Mouse (Mus musculus): ENCODE measurements around the gene Mbnl2. TPM values are rescaled to one million over a fixed set of nuclear protein-coding genes. Genes with fewer than 3 reads are reported as not detected.
"Not testable (repeated sequence)": the region's sequence is repeated elsewhere in the genome, so short reads cannot be mapped to it uniquely, and the experiment has no call there.

Gene Mbnl2
- polyA plus RNA-seq, 1 experiment from 2014 or later: 20.0 TPM

DNA sequence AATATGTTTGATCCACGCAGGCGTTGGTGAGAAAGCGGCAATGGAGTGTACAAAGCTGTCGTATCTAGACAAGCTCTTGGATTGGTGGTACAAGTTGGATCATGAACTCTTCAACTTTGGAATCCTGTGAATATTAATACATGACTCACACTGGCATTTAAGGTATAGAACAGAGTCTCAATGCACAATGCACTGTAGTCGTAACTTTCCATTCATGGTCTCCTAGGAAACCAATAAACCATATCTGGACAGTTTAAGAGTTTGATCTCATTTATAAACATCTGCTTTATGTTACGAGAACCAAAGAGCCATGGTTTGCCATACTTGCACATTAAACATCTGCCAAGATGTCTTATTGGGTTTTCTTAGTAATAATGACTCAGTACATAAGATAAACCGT is 66.9 kb downstream of the Mbnl2 start:
- Histone ChIP-seq H3K27me3 (replicated peaks) (no peaks in the 10 kb centered on the region), H3K27ac (no peak overlapping the region)
- 91% methylated on average over 7 of the region's 7 CpGs for WGBS

DNA sequence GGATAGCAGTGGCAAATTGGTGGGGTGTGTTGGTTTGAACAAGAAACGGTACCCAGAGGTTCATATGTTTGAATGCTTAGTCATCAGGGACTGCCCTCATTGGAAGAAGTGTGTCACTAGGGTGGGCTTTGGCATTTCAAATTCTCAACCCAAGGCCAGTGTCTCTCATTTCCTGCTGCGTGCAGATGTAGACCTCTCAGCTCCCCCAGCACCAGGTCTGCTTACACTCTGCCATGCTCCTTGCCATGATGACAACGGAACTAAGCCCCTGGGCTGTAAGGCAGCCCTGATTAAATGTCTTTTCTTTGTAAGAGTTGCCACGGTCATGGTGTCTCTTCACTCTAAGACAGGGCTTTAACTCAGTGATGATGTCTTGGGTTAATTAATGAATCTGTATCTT is 69.2 kb downstream of the Mbnl2 start:
- ATAC-seq (replicated peaks): no peak
- 91% methylated on average over 4 of the region's 4 CpGs for WGBS

More for the DNA sequence above, 66.9 kb downstream of the Mbnl2 start:
- H3K4me3 ChIP-seq: no peak overlapping the region
- no peaks in the 10 kb centered on the region for H3K36me3 ChIP-seq (replicated peaks)
- no peak overlapping the region for H3K9ac ChIP-seq
- no peak for ATAC-seq (replicated peaks)
- H3K4me1 ChIP-seq: 0 out of 2 replicates have a peak, but pooled peaks cover 8% of the 10 kb centered on the region
- H3K4me2 ChIP-seq: no peak overlapping the region
- no peaks in the 10 kb centered on the region for H3K9me3 ChIP-seq

GRCm38 (mm10) chr14:120347410-120348315 is 72.2 kb downstream of the Mbnl2 start:
- no peaks in the 10 kb centered on the region for H3K9me3 ChIP-seq
- H3K27me3 ChIP-seq (replicated peaks): no peaks in the 10 kb centered on the region
- H3K9ac ChIP-seq: no peak overlapping the region
- H3K27ac ChIP-seq: no peak overlapping the region
- H3K36me3 ChIP-seq (replicated peaks): no peaks in the 10 kb centered on the region
- H3K4me2 ChIP-seq: no peak overlapping the region
- peaks cover under 1% of the 10 kb centered on the region; the same call in 1 of the 2 replicates for H3K4me1 ChIP-seq
- 84% methylated on average over 11 of the region's 11 CpGs for WGBS
- no peak for ATAC-seq (replicated peaks)
- H3K4me3 ChIP-seq: no peak overlapping the region

More for the DNA sequence above, 69.2 kb downstream of the Mbnl2 start:
- no peaks in the 10 kb centered on the region for H3K4me1 ChIP-seq
- H3K27ac ChIP-seq: no peak overlapping the region
- no peak overlapping the region for H3K4me3 ChIP-seq
- no peak overlapping the region for H3K9ac ChIP-seq
- H3K4me2 ChIP-seq: no peak overlapping the region
- no peaks in the 10 kb centered on the region for H3K9me3 ChIP-seq
- H3K36me3 ChIP-seq (replicated peaks): no peaks in the 10 kb centered on the region
- H3K27me3 ChIP-seq (replicated peaks): no peaks in the 10 kb centered on the region

GRCm38 (mm10) chr14:120349332-120349731 is 73.9 kb downstream of the Mbnl2 start:
- H3K4me1 ChIP-seq: peaks cover 3% of the 10 kb centered on the region; the same call in 1 of the 2 replicates
- no peak overlapping the region for H3K27ac ChIP-seq
- no peaks in the 10 kb centered on the region for H3K9me3 ChIP-seq
- H3K36me3 ChIP-seq (replicated peaks): no peaks in the 10 kb centered on the region
- 84% methylated on average over 4 of the region's 4 CpGs for WGBS
- H3K4me3 ChIP-seq: no peak overlapping the region
- no peak for ATAC-seq (replicated peaks)
- H3K9ac ChIP-seq: no peak overlapping the region
- H3K4me2 ChIP-seq: no peak overlapping the region
- H3K27me3 ChIP-seq (replicated peaks): no peaks in the 10 kb centered on the region

GRCm38 (mm10) chr14:120352136-120352843 is 76.8 kb downstream of the Mbnl2 start:
- Histone ChIP-seq H3K36me3 (replicated peaks) (no peaks in the 10 kb centered on the region), H3K27ac (no peak overlapping the region), H3K4me3 (no peak overlapping the region), H3K27me3 (replicated peaks) (no peaks in the 10 kb centered on the region), H3K4me2 (no peak overlapping the region), H3K4me1 (peaks cover 14% of the 10 kb centered on the region), H3K9me3 (no peaks in the 10 kb centered on the region), H3K9ac (no peak overlapping the region)
- ATAC-seq (replicated peaks): no peak
- 83% methylated on average over 14 of the region's 14 CpGs for WGBS

- H3K9me3 ChIP-seq: no peaks in the 10 kb centered on the region
- peaks cover 14% of the 10 kb centered on the region for H3K4me1 ChIP-seq
- H3K9ac ChIP-seq: no peak overlapping the region
- no peak overlapping the region for H3K4me2 ChIP-seq
- 64% methylated on average over 11 of the region's 11 CpGs for WGBS
- no peaks in the 10 kb centered on the region for H3K27me3 ChIP-seq (replicated peaks)
- no peaks in the 10 kb centered on the region for H3K36me3 ChIP-seq (replicated peaks)
- 0 out of 2 replicates have a peak overlapping the region, but pooled peaks have one; percentile 3 for H3K27ac ChIP-seq
- no peak overlapping the region for H3K4me3 ChIP-seq
- no peak for ATAC-seq (replicated peaks)
Observed at GRCm38 (mm10) chr14:120353211-120353610, 77.7 kb downstream of the Mbnl2 start.

- H3K36me3 ChIP-seq (replicated peaks): no peaks in the 10 kb centered on the region
- H3K27me3 ChIP-seq (replicated peaks): no peaks in the 10 kb centered on the region
- no peak overlapping the region for H3K4me2 ChIP-seq
- H3K4me1 ChIP-seq: peaks cover 14% of the 10 kb centered on the region
- 63% methylated on average over 6 of the region's 6 CpGs for WGBS
- H3K4me3 ChIP-seq: no peak overlapping the region
- no peak overlapping the region for H3K27ac ChIP-seq
- H3K9me3 ChIP-seq: no peaks in the 10 kb centered on the region
- H3K9ac ChIP-seq: no peak overlapping the region
- ATAC-seq (replicated peaks): no peak
Observed at GRCm38 (mm10) chr14:120354595-120354994, 79.1 kb downstream of the Mbnl2 start.

DNA sequence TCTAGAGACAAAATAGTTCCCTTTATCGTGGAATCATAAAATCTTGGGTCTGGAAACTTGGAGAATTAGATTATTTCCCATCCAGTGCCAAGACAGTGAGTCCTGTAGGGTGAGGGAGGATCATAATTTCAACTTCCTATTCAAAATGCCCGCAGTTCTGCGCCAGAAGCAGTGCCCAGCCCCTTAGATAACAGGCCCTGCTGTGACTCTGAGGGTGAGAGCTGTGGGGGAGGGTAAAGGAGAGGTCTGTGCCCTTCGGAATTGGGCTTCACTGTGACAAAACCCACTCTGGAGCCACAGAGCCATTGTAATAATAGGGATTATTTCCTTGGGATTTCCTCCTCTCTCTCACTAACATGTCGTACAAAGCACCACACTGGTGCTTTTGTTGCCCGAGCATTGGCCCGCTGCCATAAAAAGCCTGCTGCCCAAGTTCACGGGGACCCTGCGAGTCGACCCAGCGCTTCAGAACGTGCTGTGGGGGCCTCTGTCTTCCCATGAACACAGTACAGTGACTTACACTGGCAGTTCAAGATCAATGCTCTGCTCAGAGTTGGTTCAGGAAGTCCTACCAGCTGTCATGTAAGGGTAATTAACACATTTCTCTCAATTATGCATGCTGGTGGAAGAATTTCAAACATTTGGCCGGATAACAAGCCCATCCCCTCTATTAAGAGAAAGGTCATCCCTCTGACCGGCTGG is 79.7 kb downstream of the Mbnl2 start:
- WGBS: 8% methylated on average over 14 of the region's 14 CpGs
- Histone ChIP-seq H3K27ac (peak overlapping the region; percentile 65), H3K27me3 (replicated peaks) (no peaks in the 10 kb centered on the region), H3K9me3 (no peaks in the 10 kb centered on the region), H3K4me1 (peaks cover 14% of the 10 kb centered on the region), H3K4me2 (peak overlapping the region; percentile 21), H3K9ac (peak overlapping the region; percentile 31; the same call in 1 of the 2 replicates), H3K4me3 (no peak overlapping the region), H3K36me3 (replicated peaks) (no peaks in the 10 kb centered on the region)
- peak; percentile 90 for ATAC-seq (replicated peaks)

DNA sequence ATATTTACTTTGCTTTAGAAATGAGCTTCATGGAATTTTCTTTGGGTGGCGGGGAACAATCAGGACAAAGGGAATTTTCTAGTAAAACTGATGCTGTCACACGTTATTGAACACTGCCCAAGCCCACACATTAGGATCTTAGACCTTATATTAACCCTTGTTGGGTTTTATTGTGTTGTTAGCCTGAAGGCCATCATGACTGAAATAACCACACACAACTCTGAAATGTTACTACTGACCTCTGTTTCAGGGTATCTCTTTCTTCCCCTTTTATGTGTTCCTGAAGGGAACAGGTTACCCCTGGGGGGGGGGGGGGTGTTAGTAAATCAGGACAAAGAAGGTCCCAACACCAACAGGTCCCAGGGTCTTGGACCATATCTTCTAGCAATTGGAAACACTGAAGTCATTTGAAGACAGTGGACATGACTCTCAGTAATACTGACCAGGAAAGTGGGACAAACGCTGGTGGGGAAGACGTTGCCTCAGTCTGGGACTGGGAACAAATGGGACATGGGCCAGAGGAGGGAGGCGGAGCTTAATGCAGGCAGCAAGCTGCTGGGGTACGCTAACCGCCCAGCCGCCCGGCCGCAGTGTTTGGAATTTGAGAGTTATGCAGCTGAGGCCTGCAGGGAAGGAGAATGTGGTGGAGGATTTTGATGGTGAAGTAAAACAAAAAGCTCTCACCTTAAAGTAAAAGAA is 80.4 kb downstream of the Mbnl2 start:
- H3K27ac ChIP-seq: peak overlapping the region; percentile 65; the same call in 1 of the 2 replicates
- H3K27me3 ChIP-seq (replicated peaks): no peaks in the 10 kb centered on the region
- 72% methylated on average over 10 of the region's 10 CpGs for WGBS
- H3K4me3 ChIP-seq: no peak overlapping the region
- H3K9me3 ChIP-seq: no peaks in the 10 kb centered on the region
- no peak overlapping the region for H3K9ac ChIP-seq
- H3K36me3 ChIP-seq (replicated peaks): no peaks in the 10 kb centered on the region
- peak; percentile 40 for ATAC-seq (replicated peaks)
- H3K4me1 ChIP-seq: peaks cover 14% of the 10 kb centered on the region
- H3K4me2 ChIP-seq: 0 out of 2 replicates have a peak overlapping the region, but pooled peaks have one; percentile 21

DNA sequence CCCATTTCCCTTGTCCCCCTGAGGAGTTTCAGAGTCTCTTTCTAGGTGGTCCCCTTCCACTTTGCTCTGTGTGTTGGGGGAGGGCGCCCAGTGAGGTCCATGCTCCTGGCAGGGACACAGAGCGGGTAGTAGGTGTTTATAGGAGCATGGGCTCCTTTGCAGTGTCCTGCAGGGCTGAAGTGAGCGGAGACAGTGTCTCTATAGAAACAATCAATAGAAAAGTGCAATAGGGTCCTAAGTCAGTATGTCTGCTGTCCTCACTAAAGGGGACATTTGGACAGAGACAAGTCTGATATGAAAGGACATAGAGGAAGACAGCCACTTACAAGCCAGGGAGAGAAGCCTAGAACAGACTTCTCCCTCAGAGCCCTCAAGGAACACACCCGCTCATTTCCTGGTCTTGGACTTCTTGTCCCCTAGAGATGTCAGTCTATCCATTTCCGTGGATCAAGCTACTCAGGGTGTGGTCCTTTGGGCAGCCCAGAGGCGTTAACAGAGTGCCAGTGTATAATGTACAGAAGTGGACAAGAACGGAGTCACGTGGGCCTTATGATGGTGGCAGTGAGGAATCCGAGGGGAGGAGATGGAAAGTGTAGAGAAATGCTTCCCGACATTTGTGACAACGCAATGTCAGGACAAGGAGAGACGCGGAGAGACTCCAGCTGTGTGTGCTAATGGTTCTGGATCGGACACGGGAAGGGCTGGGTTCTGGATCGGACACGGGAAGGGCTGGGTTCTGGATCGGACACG is 82.0 kb downstream of the Mbnl2 start:
- Histone ChIP-seq H3K27ac (no peak overlapping the region), H3K36me3 (replicated peaks) (no peaks in the 10 kb centered on the region), H3K9me3 (no peaks in the 10 kb centered on the region), H3K9ac (no peak overlapping the region), H3K4me1 (peaks cover 14% of the 10 kb centered on the region), H3K4me3 (no peak overlapping the region), H3K4me2 (no peak overlapping the region), H3K27me3 (replicated peaks) (no peaks in the 10 kb centered on the region)
- WGBS: 96% methylated on average over 19 of the region's 19 CpGs
- no peak for ATAC-seq (replicated peaks)

- WGBS: 98% methylated on average over 8 of the region's 8 CpGs
- not testable (repeated sequence) for H3K4me2 ChIP-seq; H3K27ac ChIP-seq; H3K36me3 ChIP-seq (replicated peaks); H3K9me3 ChIP-seq; H3K9ac ChIP-seq; H3K27me3 ChIP-seq (replicated peaks); ATAC-seq (replicated peaks); H3K4me3 ChIP-seq
- H3K4me1 ChIP-seq: peaks cover 11% of the 10 kb centered on the region
Observed at GRCm38 (mm10) chr14:120359608-120360007, 84.1 kb downstream of the Mbnl2 start.

Data from midbrain, embryonic 15.5 days (tissue).